Mouse (Mus musculus) left cerebral cortex, postnatal 10 days (tissue): ENCODE measurements around the gene Lst1. TPM values are rescaled to one million over a fixed set of nuclear protein-coding genes. Genes with fewer than 3 reads are reported as not detected.

Experiments used
- DNase-seq, 2 experiments: peaks; one replicate each; pipeline ENCODE4 v3.0.0; 2021 to 2022; ENCODE audit warnings: low spot score in 2 of 2, mixed read lengths in 1 of 2; ENCODE audit errors: extremely low spot score in 1 of 2
- intact Hi-C: fragments of 180-260 bp; cut with DNase I; formaldehyde crosslinking; loops from one replicate; pipeline ENCODE4 v1.15.1; 2025
- total RNA-seq, 2 experiments: library from RNA; stranded (reverse); gene quantifications; 2 replicates each; pipeline ENCODE4 v1.2.3; 2021

The Lst1 gene
- total RNA-seq, 2 experiments from 2014 or later = 13.7 to 14.9 TPM

DNA sequence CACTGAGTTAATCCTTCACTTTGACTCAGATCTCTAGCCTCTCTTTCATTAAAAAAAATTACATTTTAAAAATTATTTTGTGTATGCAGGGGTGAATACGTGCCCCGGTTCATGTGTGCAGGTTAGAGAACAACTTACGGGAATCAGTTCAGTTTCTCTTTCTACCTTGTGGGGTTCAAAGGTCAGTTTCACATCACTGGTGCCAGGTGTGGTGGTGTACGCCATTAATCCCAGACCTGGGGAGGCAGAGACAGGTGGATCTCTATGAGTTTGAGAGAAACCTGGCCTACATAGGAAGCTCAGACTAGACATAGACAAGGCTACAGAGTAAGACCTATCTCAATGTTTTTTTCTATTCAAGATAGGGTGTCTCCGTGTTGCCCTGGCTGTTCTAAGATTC, 24.8 kb upstream of the Lst1 start:
- intact Hi-C loops = no loop called here
- DNase-seq = no peak

DNA sequence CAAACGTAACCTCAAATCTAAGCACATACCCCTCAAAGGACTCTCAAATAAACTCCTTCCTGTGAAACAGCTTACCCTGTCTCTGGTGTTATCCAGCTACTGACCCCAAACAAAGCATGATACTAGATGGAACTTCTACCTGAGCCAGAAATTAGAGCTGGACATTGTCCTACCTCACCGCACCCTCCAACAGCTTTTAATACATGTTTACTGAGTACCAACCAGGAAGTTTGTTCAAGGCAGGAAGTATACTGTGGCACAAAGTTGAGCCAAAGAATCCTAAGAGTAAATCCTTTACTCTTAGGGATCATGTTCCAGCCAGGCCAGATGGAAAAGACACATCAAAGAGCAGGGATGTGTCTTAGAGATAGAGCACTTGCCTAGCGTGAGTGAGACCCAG, 22.4 kb upstream of the Lst1 start:
- no peak for DNase-seq
- intact Hi-C loops = no loop called here

- intact Hi-C loops = no loop called here
- no peak for DNase-seq
These were observed 21.7 kb upstream of the Lst1 start for GRCm38 (mm10) chr17:35209785-35210535.

- no peak for DNase-seq
- intact Hi-C loops = no loop called here
These were observed 17.1 kb upstream of the Lst1 start for GRCm38 (mm10) chr17:35205380-35205769.

DNA sequence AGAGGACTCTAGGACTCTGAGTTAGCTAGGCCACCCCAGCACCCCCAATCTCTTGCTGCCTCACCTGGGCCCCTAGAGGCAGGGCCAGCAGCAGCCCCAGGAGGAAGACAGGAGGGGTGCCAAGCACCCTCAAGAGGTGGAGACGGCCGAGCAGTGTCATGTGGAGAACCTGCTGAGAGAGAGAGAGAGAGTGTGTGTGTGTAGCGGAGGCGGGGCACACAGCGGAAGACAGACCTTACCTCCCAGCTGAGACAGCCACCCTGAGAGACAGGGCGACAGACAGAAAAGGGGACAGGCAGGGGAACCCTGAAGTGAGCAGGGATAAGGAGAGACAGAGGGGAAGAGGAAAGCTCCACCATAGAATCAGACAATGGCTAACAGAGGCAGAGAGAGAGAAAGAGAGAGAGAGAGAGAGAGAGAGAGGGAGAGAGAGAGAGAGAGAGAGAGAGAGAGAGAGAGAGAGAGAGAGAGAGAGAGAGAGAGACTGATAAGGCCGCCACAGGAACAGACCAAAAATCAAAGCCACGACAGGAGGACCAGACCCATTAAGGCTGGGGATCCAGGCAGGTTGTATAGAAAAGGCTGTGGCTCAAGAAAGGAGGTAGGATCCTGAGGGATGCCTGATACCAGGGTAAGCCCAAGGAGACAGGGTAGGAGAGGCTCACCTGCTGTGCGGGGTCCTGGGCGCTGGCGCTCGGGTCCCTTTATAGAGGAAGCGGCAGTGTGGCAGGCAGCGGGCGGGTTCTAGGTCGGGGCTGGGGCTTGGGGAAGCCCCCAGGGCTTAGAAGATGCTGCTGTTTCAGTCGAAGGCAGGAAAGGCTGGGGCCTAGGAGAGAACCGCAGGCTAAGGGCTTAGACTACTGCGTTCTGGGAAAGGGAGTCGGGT, 16.5 kb upstream of the Lst1 start, which contains the start of gene Lta:
Gene Lta (minus strand): TSS at position 858 of the 886 bp plus-strand sequence.
- no peak for DNase-seq
- intact Hi-C loops = no loop called here

GRCm38 (mm10) chr17:35202442-35202841, 14.2 kb upstream of the Lst1 start:
- intact Hi-C loops = no loop called here

GRCm38 (mm10) chr17:35201787-35202186, 13.5 kb upstream of the Lst1 start, which contains the start of gene Tnf:
Gene Tnf (minus strand): TSS chr17:35202007.
- intact Hi-C loops = no loop called here

More at GRCm38 (mm10) chr17:35202442-35202841, 14.2 kb upstream of the Lst1 start:
- DNase-seq = no peak

DNA sequence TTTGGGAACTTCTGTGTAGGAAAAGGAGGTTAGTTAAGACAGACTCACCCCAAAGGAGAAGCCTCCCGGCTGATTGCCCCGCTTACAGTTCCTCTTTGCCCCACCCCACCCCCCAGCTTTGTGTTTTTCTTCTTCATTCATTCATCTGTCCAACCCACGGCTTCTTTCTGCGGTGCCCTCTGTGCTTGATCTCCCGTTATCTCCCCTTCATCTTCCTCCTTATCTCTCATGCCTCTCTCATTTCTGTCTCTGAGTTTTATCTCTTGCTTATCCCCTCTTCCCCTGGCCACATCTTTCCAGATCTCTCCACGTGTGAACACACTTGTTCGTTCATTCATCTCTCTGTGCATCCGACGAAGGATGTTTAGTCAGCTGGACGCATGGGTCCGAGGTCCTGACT, 12.9 kb upstream of the Lst1 start:
- DNase-seq = no peak
- intact Hi-C loops = no loop called here

More at GRCm38 (mm10) chr17:35201787-35202186, 13.5 kb upstream of the Lst1 start, which contains the start of gene Tnf:
- DNase-seq = peak in 1 of 2 experiments; percentile 58

DNA sequence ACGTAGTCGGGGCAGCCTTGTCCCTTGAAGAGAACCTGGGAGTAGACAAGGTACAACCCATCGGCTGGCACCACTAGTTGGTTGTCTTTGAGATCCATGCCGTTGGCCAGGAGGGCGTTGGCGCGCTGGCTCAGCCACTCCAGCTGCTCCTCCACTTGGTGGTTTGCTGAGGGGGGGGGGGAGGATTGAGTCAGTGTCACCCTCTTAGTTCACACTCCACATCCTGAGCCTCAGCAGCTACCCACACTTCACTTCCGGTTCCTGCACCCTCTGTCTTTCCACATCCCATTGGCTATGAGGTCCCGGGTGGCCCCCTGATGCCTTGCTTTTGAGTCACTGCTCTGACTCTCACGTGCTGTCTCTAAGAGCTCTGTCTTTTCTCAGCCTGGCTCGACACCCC, 12.2 kb upstream of the Lst1 start:
- intact Hi-C loops = no loop called here
- no peak for DNase-seq

DNA sequence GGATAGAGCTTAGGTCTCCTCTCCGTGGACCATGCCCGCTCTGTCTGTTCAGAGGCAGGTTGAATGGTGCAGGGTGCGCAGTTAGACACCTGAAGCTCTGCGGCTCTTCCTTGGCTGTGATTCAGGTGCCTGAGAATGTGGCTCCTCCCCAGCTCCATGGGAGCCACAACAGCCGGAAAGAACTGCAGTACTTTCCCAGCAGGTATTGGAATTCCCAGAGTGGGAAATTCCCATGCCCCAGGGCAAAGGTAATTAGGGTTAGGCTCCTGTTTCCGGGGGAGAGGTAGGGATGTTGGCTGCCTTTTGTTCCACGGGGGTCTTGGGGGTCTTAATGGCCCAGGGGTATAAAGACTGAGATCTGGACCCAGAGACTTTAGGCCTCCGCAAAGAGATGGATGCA, 10.7 kb upstream of the Lst1 start:
- intact Hi-C loops = no loop called here
- no peak for DNase-seq

DNA sequence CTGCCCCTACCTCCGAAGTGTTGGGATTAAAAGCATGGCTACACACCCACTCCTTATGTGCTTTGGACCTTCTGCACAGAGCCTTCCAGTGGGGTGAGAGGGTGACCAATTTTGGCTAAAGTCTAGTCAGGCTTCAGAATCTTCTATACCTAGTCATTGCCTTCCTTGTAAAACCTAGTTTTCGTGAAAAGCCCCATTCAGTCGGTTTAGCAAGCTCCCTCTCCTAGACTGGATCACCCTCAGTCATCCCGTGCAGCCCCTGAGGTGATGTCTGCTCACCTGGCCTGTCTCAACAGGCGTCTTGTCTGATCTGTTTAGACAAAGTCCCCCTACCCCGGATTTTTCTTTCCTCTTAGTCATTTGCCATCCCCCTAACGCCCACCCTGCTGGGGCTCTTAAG, 9.8 kb upstream of the Lst1 start:
- no peak for DNase-seq
- intact Hi-C loops = no loop called here

GRCm38 (mm10) chr17:35197126-35197525, 8.9 kb upstream of the Lst1 start:
- intact Hi-C loops = no loop called here
- no peak for DNase-seq

DNA sequence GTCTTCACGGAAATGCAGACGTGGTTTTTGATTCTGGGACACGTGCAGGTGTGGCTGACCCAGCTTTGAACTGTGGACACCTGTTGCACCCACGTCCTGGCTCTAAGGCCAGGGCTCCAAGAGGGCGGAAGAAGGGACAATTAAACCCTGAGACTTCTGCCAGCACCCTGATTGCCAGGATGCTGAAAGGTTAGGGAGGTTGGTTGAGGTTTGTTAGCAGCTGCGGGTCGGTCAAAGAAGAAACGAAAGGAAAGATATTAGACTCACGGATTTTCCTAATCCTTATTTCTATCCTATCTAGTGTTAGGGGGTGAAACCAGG, 8.0 kb upstream of the Lst1 start:
- intact Hi-C loops = no loop called here
- no peak for DNase-seq

DNA sequence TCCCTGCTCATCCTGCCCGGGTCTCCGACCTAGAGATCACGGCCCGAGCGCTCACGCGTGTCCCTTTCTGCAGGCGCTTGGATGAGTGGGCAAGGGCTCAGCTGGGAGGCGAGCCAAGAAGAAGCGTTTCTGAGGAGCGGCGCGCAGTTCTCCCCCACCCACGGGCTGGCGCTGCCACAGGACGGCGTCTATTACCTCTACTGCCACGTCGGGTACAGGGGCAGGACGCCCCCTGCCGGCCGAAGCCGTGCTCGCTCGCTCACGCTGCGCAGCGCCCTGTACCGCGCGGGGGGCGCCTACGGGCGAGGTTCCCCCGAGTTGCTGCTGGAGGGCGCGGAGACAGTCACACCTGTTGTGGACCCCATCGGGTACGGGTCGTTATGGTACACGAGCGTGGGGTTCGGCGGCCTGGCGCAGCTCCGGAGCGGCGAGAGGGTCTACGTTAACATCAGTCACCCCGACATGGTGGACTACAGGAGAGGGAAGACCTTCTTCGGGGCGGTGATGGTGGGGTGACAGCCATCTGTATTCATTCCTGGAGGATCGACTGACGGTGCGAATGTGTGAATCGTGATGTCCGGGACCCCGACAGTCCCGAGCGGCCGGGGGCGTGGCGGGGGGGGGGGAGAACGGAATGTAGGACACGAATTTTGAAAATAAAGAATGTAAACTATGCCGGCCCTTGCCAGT, 7.5 kb upstream of the Lst1 start:
- DNase-seq = peak; percentile 70 to 90
- intact Hi-C loops = no loop called here

GRCm38 (mm10) chr17:35194844-35195630, 6.8 kb upstream of the Lst1 start:
- no peak for DNase-seq
- intact Hi-C loops = no loop called here

DNA sequence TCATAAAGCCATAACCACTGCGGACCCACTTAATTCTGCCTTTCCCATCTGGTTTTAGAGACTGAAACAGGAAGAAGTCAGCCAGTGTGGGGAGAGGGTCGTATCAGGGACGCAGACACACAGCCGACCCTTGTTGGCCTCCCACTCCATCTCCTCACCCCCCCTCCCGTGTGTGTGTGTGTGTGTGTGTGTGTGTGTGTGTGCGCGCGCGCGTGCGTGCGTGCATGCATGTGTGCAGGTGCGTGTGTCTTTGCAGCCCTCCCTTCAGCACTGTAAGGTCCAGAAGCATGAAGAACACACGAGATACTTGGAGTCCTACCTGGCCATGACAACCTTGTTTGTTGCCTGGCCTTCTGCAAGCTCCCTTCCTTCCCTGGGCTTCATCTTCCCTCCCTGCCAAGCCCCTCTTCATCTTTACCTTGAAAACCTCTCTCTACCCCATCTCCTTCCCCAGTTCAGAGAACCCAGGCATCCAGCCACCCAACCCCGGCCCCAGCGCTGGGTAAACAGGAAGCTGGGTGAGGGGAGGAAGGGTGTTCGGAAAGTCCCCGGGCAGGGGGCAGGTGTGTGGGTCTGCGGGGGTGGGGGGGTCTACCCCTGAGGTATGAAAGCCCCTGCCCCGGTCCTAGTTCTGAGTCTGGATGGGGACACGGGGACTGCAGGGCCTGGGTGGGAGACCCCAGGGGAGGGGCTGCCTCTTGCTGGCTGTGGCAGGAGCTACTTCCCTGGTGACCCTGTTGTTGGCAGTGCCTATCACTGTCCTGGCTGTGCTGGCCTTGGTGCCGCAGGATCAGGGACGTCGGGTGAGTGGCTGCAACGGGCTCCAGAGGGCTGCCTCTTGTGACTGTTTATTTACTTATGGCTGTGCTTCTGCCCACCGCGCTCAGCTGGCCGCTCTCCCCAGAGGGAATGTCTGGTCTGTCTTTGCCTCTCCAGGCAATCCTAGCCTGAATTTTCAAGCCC, 5.9 kb upstream of the Lst1 start, which contains the start of gene Ltb:
Gene Ltb (plus strand): TSS at position 559 of the 963 bp plus-strand sequence.
- DNase-seq = no peak
- intact Hi-C loops = no loop called here

DNA sequence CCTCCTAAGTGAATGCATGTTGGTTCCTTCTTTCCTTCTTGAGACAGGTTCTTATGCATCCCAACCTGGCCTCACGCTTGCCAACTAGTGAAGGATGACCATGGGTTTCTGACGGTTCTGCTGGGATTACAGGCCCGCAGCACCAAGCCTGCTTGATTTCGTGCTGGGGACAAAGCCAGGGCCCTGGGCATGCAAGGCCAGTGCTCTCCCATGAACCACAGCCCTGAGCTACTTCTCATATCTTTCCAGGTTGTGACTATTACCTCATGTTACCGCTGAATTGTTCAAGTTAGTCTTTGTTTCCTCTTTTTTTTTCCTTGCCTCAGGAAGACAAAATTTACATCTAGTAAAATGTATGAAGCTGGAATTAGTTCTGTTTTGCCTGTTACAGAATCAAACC, 4.7 kb upstream of the Lst1 start:
- no peak for DNase-seq
- intact Hi-C loops = no loop called here

DNA sequence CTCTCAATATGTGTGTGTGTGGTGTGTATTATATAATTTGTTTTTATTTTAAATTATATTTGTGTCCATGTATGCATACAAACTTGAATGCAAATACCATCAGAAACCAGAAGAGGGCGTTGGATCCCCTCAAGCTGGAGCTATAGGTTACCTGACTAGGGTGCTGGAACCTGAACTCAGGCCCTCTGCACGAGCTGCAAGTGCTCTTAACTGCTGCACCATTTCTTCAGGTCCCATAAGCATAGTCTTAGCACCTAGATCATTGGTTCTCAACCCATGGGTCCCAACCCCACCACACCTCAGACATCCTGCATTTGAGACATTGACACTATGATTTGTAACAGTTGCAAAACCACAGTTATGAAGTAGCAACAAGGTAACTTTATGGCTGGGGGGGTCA, 3.5 kb upstream of the Lst1 start:
- intact Hi-C loops = no loop called here
- no peak for DNase-seq
